Mouse (Mus musculus): Measurements from ENCODE around the gene Pabpn1l. TPM values are rescaled to one million over a fixed set of nuclear protein-coding genes. Genes with fewer than 3 reads are reported as not detected.

The Pabpn1l gene
- polyA plus RNA-seq (2014; fragmentation: Illumina TruSeq; extraction: RNeasy Lipid Tissue Mini Kit (QIAGEN cat#74804); ENCODE audit: low read depth, low replicate concordance) = not detected

DNA sequence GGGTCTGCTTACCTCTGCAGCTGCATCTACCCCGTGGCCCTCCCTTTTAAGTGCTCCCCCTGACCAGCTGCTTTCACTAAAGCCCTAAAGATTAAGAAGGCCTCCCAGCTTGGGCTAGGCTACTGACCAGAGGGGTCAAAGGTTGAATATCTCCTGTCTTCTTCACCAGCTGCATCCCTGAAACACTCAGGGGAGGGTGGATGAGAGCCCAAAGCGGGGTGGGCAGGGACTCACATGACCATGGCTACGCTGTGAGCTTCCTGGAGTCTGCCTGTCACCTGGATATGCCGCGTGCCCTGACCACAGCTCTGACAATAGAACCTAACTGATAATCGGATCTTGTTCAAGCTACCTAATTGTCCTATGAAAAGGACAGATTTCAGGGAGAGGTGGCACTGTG, at the start of gene Pabpn1l:
TSS of gene Pabpn1l (minus strand) at position 13 of the 400 bp plus-strand sequence.

GRCm38 (mm10) chr8:122611295-122612133, 11.0 kb downstream of the Pabpn1l start, which contains the start of the genes Galns and Trappc2l:
TSS of gene Galns (minus strand) at chr8:122611463.
TSS of gene Trappc2l (plus strand) at chr8:122611640.

GRCm38 (mm10) chr8:122576648-122577022, 45.9 kb downstream of the Pabpn1l start, which contains the start of gene Aprt:
TSS of gene Aprt (minus strand) at chr8:122576909.

Other genes starting within 250 kb of the Pabpn1l start
- 17.9 TPM for gene Zc3h18, start 246.1 kb downstream of the Pabpn1l start, polyA plus RNA-seq (2014; fragmentation: Illumina TruSeq; extraction: RNeasy Lipid Tissue Mini Kit (QIAGEN cat#74804); ENCODE audit: low read depth, low replicate concordance)
- gene Il17c, start 200.7 kb downstream of the Pabpn1l start, polyA plus RNA-seq (2014; fragmentation: Illumina TruSeq; extraction: RNeasy Lipid Tissue Mini Kit (QIAGEN cat#74804); ENCODE audit: low read depth, low replicate concordance) = not detected
- not detected for gene Cyba, start 189.8 kb downstream of the Pabpn1l start, polyA plus RNA-seq (2014; fragmentation: Illumina TruSeq; extraction: RNeasy Lipid Tissue Mini Kit (QIAGEN cat#74804); ENCODE audit: low read depth, low replicate concordance)
- gene Mvd, start 179.3 kb downstream of the Pabpn1l start, polyA plus RNA-seq (2014; fragmentation: Illumina TruSeq; extraction: RNeasy Lipid Tissue Mini Kit (QIAGEN cat#74804); ENCODE audit: low read depth, low replicate concordance) = not detected
- gene Snai3, start 162.0 kb downstream of the Pabpn1l start, polyA plus RNA-seq (2014; fragmentation: Illumina TruSeq; extraction: RNeasy Lipid Tissue Mini Kit (QIAGEN cat#74804); ENCODE audit: low read depth, low replicate concordance) = not detected
- 12.9 TPM for gene Rnf166, start 146.7 kb downstream of the Pabpn1l start, polyA plus RNA-seq (2014; fragmentation: Illumina TruSeq; extraction: RNeasy Lipid Tissue Mini Kit (QIAGEN cat#74804); ENCODE audit: low read depth, low replicate concordance)
- 0.16 TPM for gene Ctu2, start 146.6 kb downstream of the Pabpn1l start, polyA plus RNA-seq (2014; fragmentation: Illumina TruSeq; extraction: RNeasy Lipid Tissue Mini Kit (QIAGEN cat#74804); ENCODE audit: low read depth, low replicate concordance)
- gene Piezo1, start 71.4 kb downstream of the Pabpn1l start, polyA plus RNA-seq (2014; fragmentation: Illumina TruSeq; extraction: RNeasy Lipid Tissue Mini Kit (QIAGEN cat#74804); ENCODE audit: low read depth, low replicate concordance) = 1.8 TPM
- gene Cdt1, start 54.7 kb downstream of the Pabpn1l start, polyA plus RNA-seq (2014; fragmentation: Illumina TruSeq; extraction: RNeasy Lipid Tissue Mini Kit (QIAGEN cat#74804); ENCODE audit: low read depth, low replicate concordance) = 1.1 TPM
- not detected for gene Aprt, start 45.8 kb downstream of the Pabpn1l start, polyA plus RNA-seq (2014; fragmentation: Illumina TruSeq; extraction: RNeasy Lipid Tissue Mini Kit (QIAGEN cat#74804); ENCODE audit: low read depth, low replicate concordance)
- 1.5 TPM for gene Galns, start 11.3 kb downstream of the Pabpn1l start, polyA plus RNA-seq (2014; fragmentation: Illumina TruSeq; extraction: RNeasy Lipid Tissue Mini Kit (QIAGEN cat#74804); ENCODE audit: low read depth, low replicate concordance)
- gene Trappc2l, start 11.1 kb downstream of the Pabpn1l start, polyA plus RNA-seq (2014; fragmentation: Illumina TruSeq; extraction: RNeasy Lipid Tissue Mini Kit (QIAGEN cat#74804); ENCODE audit: low read depth, low replicate concordance) = 4.2 TPM
- gene Cbfa2t3, start 76.4 kb upstream of the Pabpn1l start, polyA plus RNA-seq (2014; fragmentation: Illumina TruSeq; extraction: RNeasy Lipid Tissue Mini Kit (QIAGEN cat#74804); ENCODE audit: low read depth, low replicate concordance) = 7.2 TPM
- gene Acsf3, start 152.7 kb upstream of the Pabpn1l start, polyA plus RNA-seq (2014; fragmentation: Illumina TruSeq; extraction: RNeasy Lipid Tissue Mini Kit (QIAGEN cat#74804); ENCODE audit: low read depth, low replicate concordance) = 0.82 TPM
- not detected for gene Cdh15, start 225.2 kb upstream of the Pabpn1l start, polyA plus RNA-seq (2014; fragmentation: Illumina TruSeq; extraction: RNeasy Lipid Tissue Mini Kit (QIAGEN cat#74804); ENCODE audit: low read depth, low replicate concordance)

Measured in sigmoid colon, adult 10 weeks (tissue).